Mouse (Mus musculus): ENCODE results near the gene Ankzf1. TPM values are rescaled to one million over a fixed set of nuclear protein-coding genes. Genes with fewer than 3 reads are reported as not detected.

Gene Ankzf1
- polyA plus RNA-seq, 1 experiment from 2014 or later = 16.8 TPM

- no peaks in the 10 kb centered on the region for H3K36me3 ChIP-seq (ENCODE audit: control insufficient read depth, insufficient read depth, low read length)
- ATAC-seq (ENCODE audit: low read depth) (no peak), DNase-seq (ENCODE audit: low spot score) (no peak)
- H3K9me3 ChIP-seq (ENCODE audit: control insufficient read depth, low read length) = no peaks in the 10 kb centered on the region
- no peaks in the 10 kb centered on the region for H3K4me1 ChIP-seq (ENCODE audit: control insufficient read depth, insufficient read depth, low read length)
- WGBS = 61% methylated on average over 5 of the region's 5 CpGs
- no peak overlapping the region for H3K4me2 ChIP-seq (ENCODE audit: low read depth, low read length)
- no peak overlapping the region for H3K9ac ChIP-seq (ENCODE audit: low read depth, low read length)
- no peak overlapping the region for H3K4me3 ChIP-seq (ENCODE audit: low read depth, low read length)
- no peaks in the 10 kb centered on the region for H3K27me3 ChIP-seq (replicated peaks; ENCODE audit: control insufficient read depth, insufficient read depth, low read length)
- no peak overlapping the region for H3K27ac ChIP-seq (replicated peaks; ENCODE audit: low read depth, low read length)
Observed at GRCm38 (mm10) chr1:75159540-75160255, 32.3 kb upstream of the Ankzf1 start.

GRCm38 (mm10) chr1:75160256-75160617 lies 31.7 kb upstream of the Ankzf1 start:
- H3K27ac ChIP-seq (replicated peaks; ENCODE audit: low read depth, low read length) = no peak overlapping the region
- H3K4me1 ChIP-seq (ENCODE audit: control insufficient read depth, insufficient read depth, low read length) = no peaks in the 10 kb centered on the region
- no peak overlapping the region for H3K4me3 ChIP-seq (ENCODE audit: low read depth, low read length)
- no peak overlapping the region for H3K4me2 ChIP-seq (ENCODE audit: low read depth, low read length)
- no peak for DNase-seq (ENCODE audit: low spot score)
- WGBS = 86% methylated on average over 4 of the region's 4 CpGs
- H3K9ac ChIP-seq (ENCODE audit: low read depth, low read length) = no peak overlapping the region
- H3K9me3 ChIP-seq (ENCODE audit: control insufficient read depth, low read length) = no peaks in the 10 kb centered on the region
- no peaks in the 10 kb centered on the region for H3K27me3 ChIP-seq (replicated peaks; ENCODE audit: control insufficient read depth, insufficient read depth, low read length)
- no peak for ATAC-seq (ENCODE audit: low read depth)
- H3K36me3 ChIP-seq (ENCODE audit: control insufficient read depth, insufficient read depth, low read length) = no peaks in the 10 kb centered on the region

GRCm38 (mm10) chr1:75168093-75168471 lies 23.9 kb upstream of the Ankzf1 start:
- Histone ChIP-seq H3K4me2 (ENCODE audit: low read depth, low read length) (peak overlapping the region; percentile 62), H3K9me3 (ENCODE audit: control insufficient read depth, low read length) (no peaks in the 10 kb centered on the region), H3K4me3 (ENCODE audit: low read depth, low read length) (peak overlapping the region; percentile 63), H3K36me3 (ENCODE audit: control insufficient read depth, insufficient read depth, low read length) (peaks cover 33% of the 10 kb centered on the region), H3K27ac (replicated peaks; ENCODE audit: low read depth, low read length) (peak overlapping the region; percentile 85), H3K9ac (ENCODE audit: low read depth, low read length) (peak overlapping the region; percentile 75), H3K27me3 (replicated peaks; ENCODE audit: control insufficient read depth, insufficient read depth, low read length) (no peaks in the 10 kb centered on the region), H3K4me1 (ENCODE audit: control insufficient read depth, insufficient read depth, low read length) (peaks cover 7% of the 10 kb centered on the region)
- 12% methylated on average over 7 of the region's 7 CpGs for WGBS
- peak; percentile 16; the same call in 1 of the 2 replicates for ATAC-seq (ENCODE audit: low read depth)
- DNase-seq (ENCODE audit: low spot score) = no peak

DNA sequence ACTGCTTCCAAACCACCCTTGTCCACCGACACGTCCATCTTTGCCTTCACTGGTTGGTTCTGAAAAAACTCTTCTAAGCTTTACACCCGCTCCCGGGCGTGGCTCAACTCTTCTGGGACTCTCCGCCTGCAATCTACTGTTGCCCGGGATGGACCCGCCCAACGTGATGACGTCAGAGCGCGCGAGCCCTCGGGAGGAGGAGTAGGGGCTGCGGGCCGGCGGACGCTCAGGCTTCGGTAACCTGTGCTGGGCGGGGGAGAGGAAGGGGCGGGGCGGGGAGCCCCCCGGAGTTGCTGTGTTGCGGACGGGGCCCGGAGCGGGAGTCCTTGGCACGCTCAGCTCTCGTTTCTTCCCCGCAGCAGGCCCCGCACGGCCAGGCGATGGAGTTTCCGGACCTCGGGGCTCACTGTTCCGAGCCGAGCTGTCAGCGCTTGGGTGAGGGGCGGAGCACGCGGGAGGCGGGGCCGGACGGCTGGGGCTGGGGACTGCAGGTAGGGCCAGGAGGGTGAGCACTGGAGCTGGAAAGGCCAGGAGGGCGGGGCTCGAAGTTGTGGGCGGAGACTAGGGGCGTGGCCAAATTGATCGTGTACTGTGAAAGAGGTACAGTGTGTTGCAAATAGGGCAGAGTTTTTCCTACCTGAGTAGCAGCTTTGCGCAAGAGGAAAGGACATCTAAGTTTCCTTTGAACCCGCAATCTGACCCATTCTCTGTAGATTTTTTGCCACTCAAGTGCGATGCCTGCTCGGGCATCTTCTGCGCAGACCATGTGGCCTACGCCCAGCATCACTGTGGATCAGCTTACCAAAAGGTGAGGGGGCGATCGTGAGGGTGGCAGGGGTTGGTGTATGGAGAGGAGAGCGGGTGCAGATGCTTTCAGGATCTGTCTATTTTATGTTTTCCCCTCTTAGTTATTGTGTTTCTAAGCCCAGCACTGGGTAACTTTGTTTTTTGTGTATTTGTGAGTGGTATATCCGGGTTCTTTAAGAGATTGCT lies 23.2 kb upstream of the Ankzf1 start, which contains the start of gene Zfand2b:
Zfand2b (plus strand) TSS at position 175 of the 993 bp plus-strand sequence.
- peak within 1 kb of the TSS; percentile 62 for H3K4me2 ChIP-seq (ENCODE audit: low read depth, low read length)
- WGBS = 1% methylated on average over 54 of the region's 59 CpGs
- H3K9ac ChIP-seq (ENCODE audit: low read depth, low read length) = peak within 1 kb of the TSS; percentile 75
- DNase-seq (ENCODE audit: low spot score) (peak; percentile 97), ATAC-seq (ENCODE audit: low read depth) (peak; percentile 97)
- H3K4me3 ChIP-seq (ENCODE audit: low read depth, low read length) = peak within 1 kb of the TSS; percentile 63
- H3K27ac ChIP-seq (replicated peaks; ENCODE audit: low read depth, low read length) = peak within 1 kb of the TSS; percentile 85
- H3K4me1 ChIP-seq (ENCODE audit: control insufficient read depth, insufficient read depth, low read length) = peaks cover 7% of the 10 kb centered on the region
- H3K36me3 ChIP-seq (ENCODE audit: control insufficient read depth, insufficient read depth, low read length) = peaks cover 40% of the 10 kb centered on the region
- no peaks in the 10 kb centered on the region for H3K27me3 ChIP-seq (replicated peaks; ENCODE audit: control insufficient read depth, insufficient read depth, low read length)
- no peaks in the 10 kb centered on the region for H3K9me3 ChIP-seq (ENCODE audit: control insufficient read depth, low read length)

- Histone ChIP-seq H3K4me3 (ENCODE audit: low read depth, low read length) (peak overlapping the region; percentile 56), H3K4me1 (ENCODE audit: control insufficient read depth, insufficient read depth, low read length) (peaks cover 6% of the 10 kb centered on the region), H3K27ac (replicated peaks; ENCODE audit: low read depth, low read length) (no peak overlapping the region), H3K27me3 (replicated peaks; ENCODE audit: control insufficient read depth, insufficient read depth, low read length) (no peaks in the 10 kb centered on the region), H3K9me3 (ENCODE audit: control insufficient read depth, low read length) (no peaks in the 10 kb centered on the region), H3K9ac (ENCODE audit: low read depth, low read length) (peak overlapping the region; percentile 68), H3K4me2 (ENCODE audit: low read depth, low read length) (peak overlapping the region; percentile 99), H3K36me3 (ENCODE audit: control insufficient read depth, insufficient read depth, low read length) (peaks cover 55% of the 10 kb centered on the region)
- WGBS = 6% methylated on average over 22 of the region's 23 CpGs
- ATAC-seq (ENCODE audit: low read depth) (peak; percentile 27), DNase-seq (ENCODE audit: low spot score) (peak; percentile 16)
Observed at GRCm38 (mm10) chr1:75179334-75180104, 12.4 kb upstream of the Ankzf1 start.

- ATAC-seq (ENCODE audit: low read depth) (peak; percentile 98), DNase-seq (ENCODE audit: low spot score) (peak; percentile 96)
- under 1% methylated on average over 27 of the region's 31 CpGs for WGBS
- H3K9ac ChIP-seq (ENCODE audit: low read depth, low read length) = peak within 1 kb of the TSS; percentile 68
- peak within 1 kb of the TSS; percentile 99 for H3K4me2 ChIP-seq (ENCODE audit: low read depth, low read length)
- no peak within 1 kb of the TSS for H3K27ac ChIP-seq (replicated peaks; ENCODE audit: low read depth, low read length)
- no peaks in the 10 kb centered on the region for H3K27me3 ChIP-seq (replicated peaks; ENCODE audit: control insufficient read depth, insufficient read depth, low read length)
- no peaks in the 10 kb centered on the region for H3K9me3 ChIP-seq (ENCODE audit: control insufficient read depth, low read length)
- H3K4me1 ChIP-seq (ENCODE audit: control insufficient read depth, insufficient read depth, low read length) = peaks cover 6% of the 10 kb centered on the region
- H3K4me3 ChIP-seq (ENCODE audit: low read depth, low read length) = peak within 1 kb of the TSS; percentile 56
- H3K36me3 ChIP-seq (ENCODE audit: control insufficient read depth, insufficient read depth, low read length) = peaks cover 57% of the 10 kb centered on the region
Observed at GRCm38 (mm10) chr1:75180105-75180590, 11.8 kb upstream of the Ankzf1 start, which contains the start of gene Abcb6. Gene Abcb6, minus strand, starts transcription at chr1:75180392.

GRCm38 (mm10) chr1:75180741-75181140 lies 11.2 kb upstream of the Ankzf1 start:
- Histone ChIP-seq H3K27me3 (replicated peaks; ENCODE audit: control insufficient read depth, insufficient read depth, low read length) (no peaks in the 10 kb centered on the region), H3K4me2 (ENCODE audit: low read depth, low read length) (peak overlapping the region; percentile 99), H3K27ac (replicated peaks; ENCODE audit: low read depth, low read length) (no peak overlapping the region), H3K9me3 (ENCODE audit: control insufficient read depth, low read length) (no peaks in the 10 kb centered on the region), H3K36me3 (ENCODE audit: control insufficient read depth, insufficient read depth, low read length) (peaks cover 59% of the 10 kb centered on the region), H3K4me3 (ENCODE audit: low read depth, low read length) (peak overlapping the region; percentile 56), H3K4me1 (ENCODE audit: control insufficient read depth, insufficient read depth, low read length) (peaks cover 6% of the 10 kb centered on the region), H3K9ac (ENCODE audit: low read depth, low read length) (no peak overlapping the region)
- ATAC-seq (ENCODE audit: low read depth) (no peak), DNase-seq (ENCODE audit: low spot score) (no peak)
- 42% methylated on average over 6 of the region's 7 CpGs for WGBS

GRCm38 (mm10) chr1:75181377-75181870 lies 10.5 kb upstream of the Ankzf1 start:
- Histone ChIP-seq H3K9me3 (ENCODE audit: control insufficient read depth, low read length) (no peaks in the 10 kb centered on the region), H3K9ac (ENCODE audit: low read depth, low read length) (no peak overlapping the region), H3K36me3 (ENCODE audit: control insufficient read depth, insufficient read depth, low read length) (peaks cover 59% of the 10 kb centered on the region), H3K4me1 (ENCODE audit: control insufficient read depth, insufficient read depth, low read length) (peaks cover 6% of the 10 kb centered on the region), H3K27me3 (replicated peaks; ENCODE audit: control insufficient read depth, insufficient read depth, low read length) (no peaks in the 10 kb centered on the region), H3K4me2 (ENCODE audit: low read depth, low read length) (no peak overlapping the region), H3K27ac (replicated peaks; ENCODE audit: low read depth, low read length) (no peak overlapping the region), H3K4me3 (ENCODE audit: low read depth, low read length) (no peak overlapping the region)
- 81% methylated on average over 4 of the region's 4 CpGs for WGBS
- DNase-seq (ENCODE audit: low spot score) (no peak), ATAC-seq (ENCODE audit: low read depth) (no peak)

Data from embryonic facial prominence, embryonic 14.5 days (tissue).